Mouse (Mus musculus) intestine, embryonic 16.5 days (tissue): ENCODE data around the gene Nipsnap2. TPM values are rescaled to one million over a fixed set of nuclear protein-coding genes. Genes with fewer than 3 reads are reported as not detected.

Experiments
- ATAC-seq: fragments of 200-750 bp; cut with Nextera tagmentation; 2 replicates; pipeline ENCODE4 v1.8.0; 2017; ENCODE audit warnings: moderate TSS enrichment, moderate library complexity
- H3K27ac ChIP-seq: fragments of 300-500 bp; sonication (generic); 2 replicates; pipeline ENCODE4 v1.5.1; 2014; ENCODE audit warnings: mild to moderate bottlenecking, low read length
- H3K27me3 ChIP-seq: fragments of 300-500 bp; sonication (generic); replicated peaks from 2 replicates; pipeline ENCODE4 v1.6.1; 2014; ENCODE audit warnings: low read length, control low read depth, mixed read lengths; ENCODE audit not compliant: control insufficient read depth, insufficient read depth
- H3K36me3 ChIP-seq: fragments of 300-500 bp; sonication (generic); 2 replicates; pipeline ENCODE4 v1.6.1; 2014; ENCODE audit warnings: low read length, control low read depth; ENCODE audit not compliant: control insufficient read depth, insufficient read depth
- H3K4me1 ChIP-seq: fragments of 300-500 bp; sonication (generic); 2 replicates; pipeline ENCODE4 v1.6.1; 2014; ENCODE audit warnings: low read length, control low read depth, mixed read lengths; ENCODE audit not compliant: control insufficient read depth, insufficient read depth
- H3K4me2 ChIP-seq: fragments of 300-500 bp; sonication (generic); 2 replicates; pipeline ENCODE4 v1.6.1; 2014; ENCODE audit warnings: low read depth, low read length, control low read depth
- H3K4me3 ChIP-seq: fragments of 300-500 bp; sonication (generic); 2 replicates; pipeline ENCODE4 v1.5.1; 2014; ENCODE audit warnings: mild to moderate bottlenecking, low read length
- H3K9ac ChIP-seq: fragments of 300-500 bp; sonication (generic); 2 replicates; pipeline ENCODE4 v1.6.1; 2014; ENCODE audit warnings: low read depth, low read length
- H3K9me3 ChIP-seq: fragments of 300-500 bp; sonication (generic); 2 replicates; pipeline ENCODE4 v1.6.1; 2016; ENCODE audit warnings: low read length, control low read depth; ENCODE audit not compliant: control insufficient read depth
- WGBS: fragments of 180-500 bp; shearing (Covaris S2); extraction: QIAGEN DNeasy Blood & Tissue Kit; methylation state at CpG from one replicate; pipeline ENCODE4 v1.1.7; 2014; 5-methylcytosine and 5-hydroxymethylcytosine counted together
- polyA plus RNA-seq: library from polyadenylated mRNA; unstranded; fragments of >200 nt; fragmentation: Nextera tagmentation; extraction: Ambion mirVana; gene quantifications from 2 replicates; pipeline ENCODE4 v1.2.1, GENCODE M21; 2015

Gene Nipsnap2
- polyA plus RNA-seq, 1 experiment from 2014 or later = 80.4 TPM

DNA sequence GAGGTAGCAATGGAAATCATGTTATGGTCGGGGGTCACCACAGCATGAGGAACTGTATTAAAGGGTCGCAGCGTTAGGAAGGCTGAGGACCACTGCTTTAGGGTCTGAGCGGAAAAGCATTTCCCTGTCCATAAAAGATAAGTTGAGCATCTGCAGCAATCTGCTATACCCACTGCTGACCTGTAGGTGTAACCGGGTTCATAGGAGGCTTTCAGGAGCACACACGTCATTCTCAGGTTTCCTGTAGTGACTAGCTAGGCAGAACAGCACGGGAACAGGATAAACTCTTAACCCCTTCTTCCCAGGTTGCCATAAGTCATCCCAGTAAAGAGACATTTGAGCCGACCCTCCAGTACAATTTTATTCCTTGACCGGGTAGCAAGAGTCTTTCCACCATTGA is 7.8 kb upstream of the Nipsnap2 start:
- peaks cover 8% of the 10 kb centered on the region; the same call in 1 of the 2 replicates for H3K36me3 ChIP-seq
- H3K27me3 ChIP-seq = no peaks in the 10 kb centered on the region
- H3K9ac ChIP-seq = no peak overlapping the region
- no peak overlapping the region for H3K4me2 ChIP-seq
- peaks cover 4% of the 10 kb centered on the region for H3K4me1 ChIP-seq
- no peak for ATAC-seq
- no peak overlapping the region for H3K27ac ChIP-seq
- 81% methylated on average over 9 of the region's 9 CpGs for WGBS
- H3K9me3 ChIP-seq = no peaks in the 10 kb centered on the region; the same call in 1 of the 2 replicates
- no peak overlapping the region for H3K4me3 ChIP-seq

GRCm38 (mm10) chr5:129720176-129720575 is 4.7 kb upstream of the Nipsnap2 start:
- ATAC-seq = no peak
- H3K4me1 ChIP-seq = peaks cover 4% of the 10 kb centered on the region

DNA sequence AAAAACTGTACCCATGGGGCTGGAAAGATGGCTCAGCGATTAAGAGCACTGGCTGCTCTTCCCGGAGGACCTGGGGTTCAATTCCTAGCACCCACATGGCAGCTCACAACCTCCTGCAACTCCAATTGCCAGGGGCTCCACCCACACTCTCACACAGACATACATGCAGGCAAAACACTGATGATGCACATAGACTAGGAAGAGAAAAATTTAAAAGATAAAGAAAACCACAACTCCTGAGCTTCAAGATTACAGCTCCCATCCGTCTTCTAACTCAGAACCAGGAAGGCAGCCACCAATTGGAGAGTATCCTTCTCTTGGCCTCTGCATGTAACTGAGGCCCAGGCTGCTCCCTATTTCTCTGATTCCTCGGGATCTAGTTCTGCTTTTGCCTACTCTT is 595 bp upstream of the Nipsnap2 start:
- Histone ChIP-seq H3K4me2 (peak overlapping the region; percentile 54), H3K36me3 (no peaks in the 10 kb centered on the region), H3K27ac (peak overlapping the region; percentile 98), H3K9ac (peak overlapping the region; percentile 89), H3K9me3 (no peaks in the 10 kb centered on the region; the same call in 1 of the 2 replicates), H3K4me1 (peaks cover 11% of the 10 kb centered on the region), H3K4me3 (peak overlapping the region; percentile 77), H3K27me3 (no peaks in the 10 kb centered on the region)
- ATAC-seq = peak; percentile 16; the same call in 1 of the 2 replicates
- 48% methylated on average over 4 of the region's 4 CpGs for WGBS

More at GRCm38 (mm10) chr5:129720176-129720575, 4.7 kb upstream of the Nipsnap2 start:
- Histone ChIP-seq H3K9me3 (no peaks in the 10 kb centered on the region; the same call in 1 of the 2 replicates), H3K9ac (no peak overlapping the region), H3K27me3 (no peaks in the 10 kb centered on the region), H3K36me3 (peaks cover 8% of the 10 kb centered on the region; the same call in 1 of the 2 replicates), H3K4me3 (no peak overlapping the region), H3K4me2 (no peak overlapping the region), H3K27ac (no peak overlapping the region)
- 84% methylated on average over 3 of the region's 3 CpGs for WGBS

DNA sequence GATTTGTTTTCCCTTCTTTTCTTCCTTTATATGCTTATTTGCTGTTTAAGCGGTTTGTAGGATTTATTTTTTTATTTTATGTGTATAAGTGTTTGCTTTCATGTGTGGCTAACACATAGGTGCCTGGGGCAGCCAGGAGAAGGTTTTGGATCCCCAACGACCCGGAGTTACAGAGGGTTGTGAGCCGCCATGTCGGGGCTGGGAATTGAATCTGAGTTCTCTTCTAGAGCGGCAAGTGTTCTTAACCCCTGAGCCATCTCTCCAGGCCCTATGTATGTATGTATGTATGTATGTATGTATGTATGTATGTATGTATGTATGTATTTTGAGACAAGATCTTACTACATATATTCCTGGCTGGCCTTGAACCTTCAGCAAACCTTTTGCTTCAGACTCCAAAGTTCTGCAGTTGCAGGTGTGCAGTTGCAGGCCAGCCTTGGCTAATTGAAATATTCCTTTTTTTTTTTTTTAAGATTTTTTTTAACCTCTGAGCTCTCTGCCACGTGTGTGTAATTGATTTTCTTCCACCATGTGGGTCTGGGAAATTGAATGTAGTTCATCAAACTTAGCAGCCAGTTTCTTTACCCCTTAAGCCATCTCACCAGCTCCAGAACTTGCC is 1.0 kb downstream of the Nipsnap2 start:
- Histone ChIP-seq H3K9ac (peak overlapping the region; percentile 89), H3K36me3 (no peaks in the 10 kb centered on the region), H3K27me3 (no peaks in the 10 kb centered on the region), H3K9me3 (no peaks in the 10 kb centered on the region), H3K4me1 (peaks cover 27% of the 10 kb centered on the region), H3K4me2 (peak overlapping the region; percentile 54), H3K27ac (peak overlapping the region; percentile 98), H3K4me3 (peak overlapping the region; percentile 77)
- ATAC-seq = no peak
- 15% methylated on average over 7 of the region's 7 CpGs for WGBS

GRCm38 (mm10) chr5:129726784-129727183 is 1.9 kb downstream of the Nipsnap2 start:
- H3K9me3 ChIP-seq = no peaks in the 10 kb centered on the region
- no peak for ATAC-seq
- H3K4me2 ChIP-seq = peak overlapping the region; percentile 54
- H3K4me1 ChIP-seq = peaks cover 29% of the 10 kb centered on the region
- no peaks in the 10 kb centered on the region for H3K36me3 ChIP-seq
- no peak overlapping the region for H3K9ac ChIP-seq
- 0 out of 2 replicates have a peak overlapping the region, but pooled peaks have one; percentile 57 for H3K27ac ChIP-seq
- H3K27me3 ChIP-seq = no peaks in the 10 kb centered on the region
- 84% methylated on average over 3 of the region's 3 CpGs for WGBS
- H3K4me3 ChIP-seq = no peak overlapping the region

GRCm38 (mm10) chr5:129729286-129729685 is 4.4 kb downstream of the Nipsnap2 start:
- ATAC-seq = no peak
- peaks cover 29% of the 10 kb centered on the region for H3K4me1 ChIP-seq
- WGBS = 35% methylated on average over 11 of the region's 11 CpGs

DNA sequence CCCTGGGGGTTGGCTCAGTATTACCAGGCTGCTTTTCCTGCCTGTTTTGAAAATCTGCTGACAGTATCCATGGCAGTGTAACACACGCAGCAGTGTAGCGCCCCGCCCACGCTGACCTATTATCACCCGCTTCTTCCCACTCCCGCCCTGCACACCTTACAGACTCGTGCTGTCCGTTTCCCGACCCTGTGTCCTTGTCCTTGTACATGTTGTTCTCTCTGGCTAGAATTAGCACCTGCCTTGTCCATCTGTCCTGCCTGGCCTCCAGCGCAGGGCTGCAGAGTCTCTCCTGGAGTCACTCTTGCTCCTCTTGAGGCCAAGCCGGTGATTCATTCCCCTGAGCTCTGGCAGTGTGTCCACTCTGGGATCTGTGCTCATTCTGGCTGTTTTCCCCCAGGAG is 5.5 kb downstream of the Nipsnap2 start:
- peak; percentile 76 for ATAC-seq
- H3K27me3 ChIP-seq = no peaks in the 10 kb centered on the region
- no peaks in the 10 kb centered on the region for H3K36me3 ChIP-seq
- H3K9me3 ChIP-seq = no peaks in the 10 kb centered on the region
- 0 out of 2 replicates have a peak overlapping the region, but pooled peaks have one; percentile 40 for H3K9ac ChIP-seq
- peak overlapping the region; percentile 76 for H3K27ac ChIP-seq
- peaks cover 29% of the 10 kb centered on the region for H3K4me1 ChIP-seq
- H3K4me2 ChIP-seq = peak overlapping the region; percentile 30; the same call in 1 of the 2 replicates
- no peak overlapping the region for H3K4me3 ChIP-seq
- 58% methylated on average over 11 of the region's 11 CpGs for WGBS

More at GRCm38 (mm10) chr5:129729286-129729685, 4.4 kb downstream of the Nipsnap2 start:
- Histone ChIP-seq H3K27me3 (no peaks in the 10 kb centered on the region), H3K9ac (peak overlapping the region; percentile 45; the same call in 1 of the 2 replicates), H3K9me3 (no peaks in the 10 kb centered on the region), H3K36me3 (no peaks in the 10 kb centered on the region), H3K4me2 (no peak overlapping the region), H3K27ac (peak overlapping the region; percentile 76), H3K4me3 (no peak overlapping the region)

DNA sequence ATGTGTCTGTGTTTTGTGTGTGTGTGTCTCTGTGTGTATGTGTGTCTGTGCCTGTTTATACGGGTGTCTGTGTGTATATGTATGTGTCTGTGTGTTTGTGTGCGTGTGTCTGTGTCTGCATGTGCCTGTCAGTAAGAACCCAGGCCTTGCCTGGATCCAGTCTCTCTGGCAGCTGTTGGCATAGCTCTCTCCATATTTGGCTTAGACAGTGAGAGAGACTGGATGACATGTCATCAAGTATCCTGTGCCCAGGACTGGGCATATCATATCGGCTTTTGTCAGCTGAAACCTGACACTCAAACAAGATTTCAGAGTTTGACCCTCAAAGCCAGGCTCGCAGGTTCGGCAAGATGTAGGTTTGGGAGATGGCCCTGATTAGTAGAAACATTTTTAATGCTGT is 6.2 kb downstream of the Nipsnap2 start:
- H3K9ac ChIP-seq = no peak overlapping the region
- no peaks in the 10 kb centered on the region for H3K9me3 ChIP-seq
- no peak overlapping the region for H3K4me3 ChIP-seq
- no peak for ATAC-seq
- no peaks in the 10 kb centered on the region for H3K27me3 ChIP-seq
- no peak overlapping the region for H3K4me2 ChIP-seq
- 54% methylated on average over 5 of the region's 5 CpGs for WGBS
- H3K4me1 ChIP-seq = peaks cover 29% of the 10 kb centered on the region
- H3K27ac ChIP-seq = no peak overlapping the region
- no peaks in the 10 kb centered on the region for H3K36me3 ChIP-seq

GRCm38 (mm10) chr5:129740976-129741375 is 16.1 kb downstream of the Nipsnap2 start:
- no peak overlapping the region for H3K4me3 ChIP-seq
- H3K36me3 ChIP-seq = peaks cover 17% of the 10 kb centered on the region
- no peak for ATAC-seq
- no peak overlapping the region for H3K4me2 ChIP-seq
- H3K27ac ChIP-seq = no peak overlapping the region
- no peaks in the 10 kb centered on the region for H3K9me3 ChIP-seq
- no peaks in the 10 kb centered on the region; the same call in 1 of the 2 replicates for H3K4me1 ChIP-seq
- WGBS = 100% methylated on average over 1 of the region's 1 CpGs
- no peak overlapping the region for H3K9ac ChIP-seq
- H3K27me3 ChIP-seq = no peaks in the 10 kb centered on the region
